Mouse (Mus musculus) liver, embryonic 14.5 days (tissue): ENCODE measurements at regions not wholly inside any gene's neighbourhood (a gene's known extent, or its start where the extent isn't known, plus 50 kb on each side); places are given as distances from the start of the nearest gene placed in this dataset.

Experiments used
- CTCF ChIP-seq: IDR thresholded peaks from 2 replicates; pipeline ENCODE4 v1.5.1; 2016; ENCODE audit warnings: antibody characterized with exemption, low read depth, control low read depth
- EP300 ChIP-seq: IDR thresholded peaks from 2 replicates; pipeline ENCODE4 v1.6.1; 2016; ENCODE audit warnings: antibody characterized with exemption, low read depth

GRCm38 (mm10) chr6:66283521-66283920, 251.7 kb upstream of the Mad2l1 start:
- TF ChIP-seq CTCF (no peak), EP300 (no peak)
